Mouse (Mus musculus) embryonic facial prominence, embryonic 14.5 days (tissue): ENCODE measurements at regions not wholly inside any gene's neighbourhood (a gene's known extent, or its start where the extent isn't known, plus 50 kb on each side); places are given as distances from the start of the nearest gene placed in this dataset.

ENCODE experiments used
- ATAC-seq: fragments of 200-750 bp; cut with Nextera tagmentation; 2 replicates; pipeline ENCODE4 v1.8.0; 2017; ENCODE audit warnings: low read depth, moderate number of reproducible peaks, moderate TSS enrichment
- DNase-seq: peaks from one replicate; pipeline ENCODE4 v3.0.0-alpha.2; 2015; ENCODE audit warnings: low spot score
- H3K27ac ChIP-seq: fragments of 300-500 bp; sonication (generic); replicated peaks from 2 replicates; pipeline ENCODE4 v1.5.1; 2014; ENCODE audit warnings: low read depth, mild to moderate bottlenecking, low read length, moderate library complexity
- H3K27me3 ChIP-seq: fragments of 300-500 bp; sonication (generic); replicated peaks from 2 replicates; pipeline ENCODE4 v1.6.1; 2014; ENCODE audit warnings: low read length; ENCODE audit not compliant: control insufficient read depth, insufficient read depth
- H3K36me3 ChIP-seq: fragments of 300-500 bp; sonication (generic); 2 replicates; pipeline ENCODE4 v1.6.1; 2014; ENCODE audit warnings: low read length, mixed read lengths; ENCODE audit not compliant: control insufficient read depth, insufficient read depth
- H3K4me1 ChIP-seq: fragments of 300-500 bp; sonication (generic); 2 replicates; pipeline ENCODE4 v1.6.1; 2014; ENCODE audit warnings: antibody characterized with exemption, low read length; ENCODE audit not compliant: control insufficient read depth, insufficient read depth
- H3K4me2 ChIP-seq: fragments of 300-500 bp; sonication (generic); 2 replicates; pipeline ENCODE4 v1.6.1; 2014; ENCODE audit warnings: low read depth, mild to moderate bottlenecking, low read length, moderate library complexity, mixed read lengths
- H3K4me3 ChIP-seq: fragments of 300-500 bp; sonication (generic); 2 replicates; pipeline ENCODE4 v1.5.1; 2014; ENCODE audit warnings: low read depth, mild to moderate bottlenecking, low read length
- H3K9ac ChIP-seq: fragments of 300-500 bp; sonication (generic); 2 replicates; pipeline ENCODE4 v1.6.1; 2014; ENCODE audit warnings: low read depth, mild to moderate bottlenecking, low read length, moderate library complexity, mixed read lengths
- H3K9me3 ChIP-seq: fragments of 300-500 bp; sonication (generic); 2 replicates; pipeline ENCODE4 v1.6.1; 2016; ENCODE audit warnings: low read length; ENCODE audit not compliant: control insufficient read depth
- WGBS: fragments of 180-500 bp; shearing (Covaris S2); extraction: QIAGEN DNeasy Blood & Tissue Kit; methylation state at CpG from one replicate; pipeline ENCODE4 v1.1.7; 2014; 5-methylcytosine and 5-hydroxymethylcytosine counted together

- no peaks in the 10 kb centered on the region for H3K27me3 ChIP-seq
- no peaks in the 10 kb centered on the region for H3K9me3 ChIP-seq
- ATAC-seq = no peak; the same call in 1 of the 2 replicates
Observed at GRCm38 (mm10) chr12:88644281-88644680, 78.4 kb upstream of the Nrxn3 start.

DNA sequence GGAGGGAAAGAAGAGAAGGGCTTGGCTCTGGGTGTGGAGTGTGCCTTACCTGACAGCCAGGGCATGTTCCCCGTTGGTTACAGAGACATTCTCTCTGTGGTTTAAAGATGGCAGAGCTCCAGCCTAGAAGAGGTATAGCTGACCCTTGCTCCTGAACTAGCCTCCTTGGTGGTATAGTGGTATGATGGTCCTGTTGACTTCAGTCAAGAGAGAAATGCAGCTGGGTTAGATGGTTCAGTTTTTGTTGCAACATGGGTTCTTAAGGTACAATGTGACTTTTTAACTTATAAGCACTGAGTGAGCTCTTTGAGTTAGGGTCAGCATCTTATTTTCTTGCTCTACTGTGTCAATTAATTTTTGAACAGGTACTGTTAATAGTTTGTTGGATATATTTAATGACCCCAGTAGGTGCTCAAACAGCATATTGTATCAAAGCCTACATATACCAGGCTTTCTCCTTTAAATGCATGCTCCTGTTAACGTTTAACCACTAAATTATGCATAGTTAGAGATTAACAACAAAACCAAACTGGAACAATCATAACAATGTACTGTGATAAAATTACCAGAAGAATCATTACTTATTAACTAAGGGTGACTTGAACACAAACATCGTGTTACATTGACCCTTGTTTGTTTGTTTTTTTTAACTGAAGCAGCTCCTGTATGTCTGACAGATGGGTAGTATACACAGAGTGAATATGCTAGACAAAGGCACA is 70.5 kb upstream of the Nrxn3 start:
- no peaks in the 10 kb centered on the region for H3K36me3 ChIP-seq
- H3K27me3 ChIP-seq = no peaks in the 10 kb centered on the region
- ATAC-seq = no peak
- 77% methylated on average over 3 of the region's 3 CpGs for WGBS
- H3K4me3 ChIP-seq = no peak overlapping the region
- no peaks in the 10 kb centered on the region for H3K4me1 ChIP-seq
- H3K9ac ChIP-seq = no peak overlapping the region
- no peak overlapping the region for H3K27ac ChIP-seq
- no peaks in the 10 kb centered on the region for H3K9me3 ChIP-seq
- DNase-seq = no peak
- no peak overlapping the region for H3K4me2 ChIP-seq

More at GRCm38 (mm10) chr12:88644281-88644680, 78.4 kb upstream of the Nrxn3 start:
- Histone ChIP-seq H3K4me3 (no peak overlapping the region), H3K9ac (no peak overlapping the region), H3K27ac (no peak overlapping the region), H3K4me2 (no peak overlapping the region), H3K4me1 (no peaks in the 10 kb centered on the region), H3K36me3 (no peaks in the 10 kb centered on the region)
- no peak for DNase-seq
